Mouse (Mus musculus): ENCODE results near the gene Cx3cl1.

The Cx3cl1 gene

DNA sequence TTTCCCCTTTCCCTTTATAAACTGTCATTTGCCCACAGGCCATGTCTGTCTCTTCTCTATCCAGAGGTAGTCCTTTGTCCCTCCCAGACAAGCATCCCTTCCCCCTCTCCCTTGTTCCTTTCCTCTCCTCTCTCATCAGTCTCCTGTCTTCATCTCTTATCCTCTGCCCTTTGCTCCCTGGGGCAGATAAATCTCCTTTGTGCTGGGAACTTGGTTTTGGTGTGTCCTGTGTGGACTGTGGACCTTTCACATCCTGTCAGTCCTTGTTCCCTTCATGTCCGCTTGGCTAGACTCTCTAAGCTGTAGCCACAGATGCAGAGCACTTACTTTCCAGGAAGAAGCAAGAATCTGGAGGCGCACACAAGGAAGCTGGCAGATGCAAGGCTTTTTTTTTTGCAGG lies 17.3 kb upstream of the Cx3cl1 start:
- POLR2A ChIA-PET = interaction anchor here in 1 of 4 experiments (0.6 kb wide), 1 partner anchor 117 kb away, joined by 4 read pairs; no protein-coding TSS in a partner anchor
- CTCF ChIA-PET = no interaction called here

DNA sequence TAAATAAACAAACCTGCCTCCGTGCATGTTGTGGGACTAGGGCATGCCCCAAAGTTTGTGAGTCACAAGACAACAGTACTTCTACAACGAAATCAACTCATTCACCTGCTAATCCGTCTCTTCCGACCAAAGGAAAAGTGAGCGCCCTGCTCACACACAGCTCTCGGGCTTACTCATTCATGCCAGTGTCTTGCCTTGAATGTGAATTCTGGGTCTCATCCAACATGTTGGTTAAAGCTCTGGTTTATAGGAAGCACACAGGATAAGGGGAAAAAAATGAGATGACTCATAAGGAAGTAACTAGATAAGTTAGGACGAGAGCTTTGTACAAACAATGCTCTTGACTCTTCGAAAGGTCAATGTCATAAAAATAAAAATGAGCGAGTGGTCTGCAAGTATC lies 4.8 kb upstream of the Cx3cl1 start:
- POLR2A ChIA-PET = interaction anchor here in 1 of 4 experiments (0.6 kb wide), 2 partner anchors 66 to 367 kb away, joined by 3 read pairs; no protein-coding TSS in a partner anchor
- CTCF ChIA-PET = interaction anchor here in 1 of 4 experiments (0.6 kb wide), 1 partner anchor 499 kb away, joined by 3 read pairs; no protein-coding TSS in a partner anchor

DNA sequence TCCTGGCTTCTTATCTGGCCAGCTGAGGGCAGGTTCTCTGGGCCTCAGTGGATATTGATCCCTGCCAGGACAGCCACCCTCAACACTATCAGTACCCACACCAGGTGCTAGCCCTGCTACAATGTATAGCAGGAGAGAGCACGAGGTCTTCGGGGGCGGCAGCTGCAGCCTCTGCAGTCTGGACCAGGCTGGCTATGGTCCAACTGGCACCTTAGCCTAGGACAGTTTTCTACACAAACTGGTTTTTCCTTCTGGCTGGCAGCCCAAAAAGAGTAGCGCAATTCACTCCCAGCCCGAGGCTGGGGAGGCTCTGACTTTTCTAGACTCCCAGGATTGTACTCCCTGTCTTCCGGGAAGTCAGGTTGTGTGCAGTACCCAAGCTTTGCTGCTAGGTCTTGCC lies 864 bp upstream of the Cx3cl1 start:
- ChIA-PET POLR2A (interaction anchor here in 3 of 4 experiments (0.8 to 3.5 kb wide), 12 partner anchors 11 to 282 kb away, joined by 3 to 26 read pairs (median 4); partner anchors contain the start of genes Ccl17 (in 1 of the 3), Fam192a (in 1 of the 3) and Rspry1 (in 1 of the 3)), CTCF (interaction anchor here in 3 of 4 experiments (0.7 to 2.5 kb wide), 6 partner anchors 11 to 115 kb away, joined by 3 to 10 read pairs (median 4); no protein-coding TSS in a partner anchor)

DNA sequence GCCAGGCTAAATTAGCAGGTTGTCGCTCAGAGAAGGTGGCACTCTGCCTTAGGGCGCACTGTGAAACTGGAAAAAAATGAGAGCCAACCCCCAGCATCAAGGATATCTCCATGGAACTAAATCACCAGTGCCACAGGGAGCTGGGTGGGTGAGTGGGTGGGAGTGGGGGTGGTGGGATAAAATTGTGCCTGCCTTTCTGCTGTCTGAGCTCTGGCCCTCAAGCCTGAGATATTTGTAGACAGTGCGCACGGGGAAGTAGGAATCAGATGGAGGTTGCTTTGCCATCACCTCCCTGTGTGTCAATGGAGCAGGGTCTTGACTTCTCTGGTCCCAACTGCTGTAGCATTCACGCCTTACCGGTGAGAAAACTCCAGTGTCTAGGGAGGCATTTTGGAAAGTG lies 1.2 kb downstream of the Cx3cl1 start:
- POLR2A ChIA-PET = interaction anchor here (0.6 to 3.9 kb wide), 21 partner anchors 8 to 442 kb away, joined by 3 to 30 read pairs (median 5); partner anchors contain the start of genes Fam192a (in 1 of the 4) and Rspry1 (in 1 of the 4)
- CTCF ChIA-PET = interaction anchor here in 3 of 4 experiments (0.7 to 2.5 kb wide), 6 partner anchors 12 to 283 kb away, joined by 3 to 11 read pairs (median 5); no protein-coding TSS in a partner anchor

DNA sequence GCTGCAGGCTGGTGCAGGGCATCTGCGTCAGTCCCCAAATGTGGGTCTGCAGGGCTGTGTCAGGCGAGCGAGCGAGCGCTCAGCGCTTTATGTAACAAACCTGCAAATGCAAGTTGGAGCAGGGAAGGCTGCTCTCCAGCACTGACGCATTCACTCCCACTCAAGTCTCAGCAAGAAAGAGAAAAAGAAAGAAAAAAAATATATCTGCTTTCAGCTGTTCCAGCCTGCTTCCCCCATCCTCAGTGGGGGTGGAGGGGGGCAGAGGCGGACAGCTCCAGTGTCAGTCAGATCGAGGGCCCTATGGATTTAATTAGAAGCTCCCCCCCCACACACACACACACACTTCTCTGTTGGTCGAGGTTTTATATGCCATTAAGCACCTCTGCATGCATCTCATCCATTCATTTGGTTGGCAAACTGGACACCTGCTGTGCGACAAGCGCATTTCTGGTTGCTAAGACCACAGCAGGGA lies 1.9 kb downstream of the Cx3cl1 start:
- ChIA-PET POLR2A (interaction anchor here (0.6 to 3.9 kb wide), 10 partner anchors 7 to 443 kb away, joined by 3 to 30 read pairs (median 6); no protein-coding TSS in a partner anchor), CTCF (interaction anchor here (0.6 to 1.6 kb wide), 6 partner anchors 12 to 823 kb away, joined by 3 to 11 read pairs (median 4); no protein-coding TSS in a partner anchor)

DNA sequence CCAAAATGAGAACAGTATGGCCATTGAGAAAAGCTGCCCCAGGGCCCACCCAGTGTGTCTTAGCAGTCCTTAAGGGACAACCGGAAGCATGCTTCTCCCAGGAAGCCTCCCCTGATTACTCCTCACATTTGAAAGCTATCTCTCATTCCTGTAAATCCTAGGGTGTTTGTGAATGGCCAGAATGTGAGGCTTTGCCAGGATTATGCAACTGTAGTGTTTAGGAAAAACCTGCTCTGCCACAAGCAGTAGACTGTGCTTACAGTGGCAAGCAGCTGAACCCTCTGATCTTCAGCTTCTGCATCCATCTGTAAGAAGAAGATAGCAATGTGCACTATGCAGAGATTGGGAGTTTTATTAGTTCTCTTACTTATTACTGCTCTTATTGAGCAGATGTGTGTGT lies 2.8 kb downstream of the Cx3cl1 start:
- POLR2A ChIA-PET = interaction anchor here in 1 of 4 experiments (0.9 to 3.9 kb wide), 3 partner anchors 9 to 72 kb away, joined by 3 to 30 read pairs (median 5); no protein-coding TSS in a partner anchor
- CTCF ChIA-PET = no interaction called here

DNA sequence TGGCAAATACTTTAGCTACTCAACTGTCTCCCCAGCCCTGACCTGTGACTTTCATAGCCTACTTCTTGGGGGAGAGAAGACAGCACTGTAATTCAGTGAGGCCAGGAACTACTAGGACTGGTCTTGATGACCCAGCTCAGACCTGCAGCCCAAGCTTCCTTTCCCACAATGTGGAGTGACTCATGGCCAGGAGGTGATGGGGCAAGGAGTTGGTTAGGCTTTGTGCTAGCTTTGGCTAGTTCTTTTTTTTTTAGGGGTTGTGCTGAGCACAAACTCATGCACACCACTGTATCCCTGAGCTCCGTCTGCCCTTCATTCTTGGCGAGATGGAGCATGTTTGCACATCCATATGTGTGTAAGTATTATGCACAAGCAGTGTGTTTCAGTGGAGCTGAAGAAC lies 4.5 kb downstream of the Cx3cl1 start:
- ChIA-PET POLR2A (interaction anchor here in 2 of 4 experiments (0.6 to 0.7 kb wide), 2 partner anchors 367 to 415 kb away, joined by 3 to 4 read pairs; no protein-coding TSS in a partner anchor), CTCF (interaction anchor here in 3 of 4 experiments (0.6 to 1.6 kb wide), 5 partner anchors 32 to 251 kb away, joined by 3 to 10 read pairs (median 3); no protein-coding TSS in a partner anchor)

DNA sequence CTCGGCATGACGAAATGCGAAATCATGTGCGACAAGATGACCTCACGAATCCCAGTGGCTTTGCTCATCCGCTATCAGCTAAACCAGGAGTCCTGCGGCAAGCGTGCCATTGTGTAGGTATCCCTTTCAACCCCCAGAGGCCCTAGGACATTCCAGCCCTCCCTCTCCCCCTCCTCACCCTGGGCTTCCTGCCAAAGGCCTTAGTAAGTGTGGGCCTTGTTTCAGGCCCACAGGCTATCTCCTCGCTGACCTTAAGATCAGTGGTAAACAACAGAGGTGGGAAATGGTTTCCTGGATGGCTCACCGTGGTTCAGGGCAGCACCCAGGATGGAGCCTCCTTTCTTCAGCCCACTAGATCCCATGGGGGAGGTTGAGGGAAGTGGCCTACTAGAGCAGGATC lies 6.2 kb downstream of the Cx3cl1 start:
- POLR2A ChIA-PET = interaction anchor here in 1 of 4 experiments (0.7 kb wide), 1 partner anchor 80 kb away, joined by 3 read pairs; no protein-coding TSS in a partner anchor
- CTCF ChIA-PET = no interaction called here

DNA sequence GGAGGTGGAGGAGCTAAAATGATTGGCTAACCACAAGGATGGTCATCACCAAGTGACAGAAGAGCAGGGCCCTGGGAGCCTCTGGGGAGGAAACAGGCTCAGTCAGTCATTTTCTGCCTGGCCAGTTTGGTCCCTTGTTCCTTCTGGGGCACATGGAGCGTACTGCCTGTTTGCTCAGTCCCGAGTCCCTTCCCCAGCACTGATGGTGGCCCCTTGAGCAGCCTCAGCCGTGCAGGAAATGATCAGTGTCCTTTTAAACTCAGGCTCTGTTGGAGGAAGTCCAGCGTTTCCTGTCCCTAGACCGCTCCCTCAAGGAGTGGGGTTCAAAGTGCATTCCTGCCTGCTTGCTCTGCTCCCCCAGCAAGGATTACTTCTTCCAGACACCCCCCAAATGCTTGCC lies 6.7 kb downstream of the Cx3cl1 start:
- POLR2A ChIA-PET = interaction anchor here in 1 of 4 experiments (0.7 kb wide), 1 partner anchor 80 kb away, joined by 3 read pairs; no protein-coding TSS in a partner anchor
- CTCF ChIA-PET = no interaction called here

DNA sequence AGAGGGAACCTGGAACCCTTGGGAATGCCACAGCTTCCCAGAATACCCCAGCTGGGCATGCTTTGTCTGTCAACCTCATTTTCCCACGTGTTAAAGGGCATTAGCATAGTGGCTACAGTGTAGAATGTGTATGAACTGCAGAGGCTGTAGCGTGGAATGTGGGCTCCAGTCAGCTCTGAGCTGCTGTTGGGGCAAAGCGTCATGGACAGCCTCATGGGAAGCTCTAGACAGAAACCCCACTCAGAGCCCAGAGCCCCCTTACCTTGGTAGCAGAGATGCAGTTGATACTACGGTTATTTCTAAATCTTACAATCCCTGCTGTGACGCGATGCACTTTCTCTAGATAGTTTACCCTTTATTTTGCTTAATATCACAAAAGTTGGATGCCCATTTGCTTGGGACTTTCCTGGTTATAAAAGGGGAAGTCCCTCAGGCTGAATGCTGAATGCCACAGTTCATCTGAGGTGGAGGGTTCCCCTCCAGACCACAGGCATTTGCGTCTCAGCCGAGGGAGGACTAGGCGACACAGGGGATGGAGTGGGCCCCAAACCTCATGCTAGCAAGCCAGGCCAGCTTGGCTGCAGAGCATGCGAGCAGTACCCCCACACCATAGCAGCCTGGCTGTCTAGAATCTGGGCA lies 7.2 kb downstream of the Cx3cl1 start:
- ChIA-PET CTCF (no interaction called here), POLR2A (no interaction called here)

DNA sequence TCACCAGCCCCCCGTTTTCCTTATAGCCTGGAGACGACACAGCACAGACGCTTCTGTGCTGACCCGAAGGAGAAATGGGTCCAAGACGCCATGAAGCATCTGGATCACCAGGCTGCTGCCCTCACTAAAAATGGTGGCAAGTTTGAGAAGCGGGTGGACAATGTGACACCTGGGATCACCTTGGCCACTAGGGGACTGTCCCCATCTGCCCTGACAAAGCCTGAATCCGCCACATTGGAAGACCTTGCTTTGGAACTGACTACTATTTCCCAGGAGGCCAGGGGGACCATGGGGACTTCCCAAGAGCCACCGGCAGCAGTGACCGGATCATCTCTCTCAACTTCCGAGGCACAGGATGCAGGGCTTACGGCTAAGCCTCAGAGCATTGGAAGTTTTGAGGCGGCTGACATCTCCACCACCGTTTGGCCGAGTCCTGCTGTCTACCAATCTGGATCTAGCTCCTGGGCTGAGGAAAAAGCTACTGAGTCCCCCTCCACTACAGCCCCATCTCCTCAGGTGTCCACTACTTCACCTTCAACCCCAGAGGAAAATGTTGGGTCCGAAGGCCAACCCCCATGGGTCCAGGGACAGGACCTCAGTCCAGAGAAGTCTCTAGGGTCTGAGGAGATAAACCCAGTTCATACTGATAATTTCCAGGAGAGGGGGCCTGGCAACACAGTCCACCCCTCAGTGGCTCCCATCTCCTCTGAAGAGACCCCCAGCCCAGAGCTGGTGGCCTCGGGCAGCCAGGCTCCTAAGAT lies 7.9 kb downstream of the Cx3cl1 start:
- ChIA-PET CTCF (no interaction called here), POLR2A (interaction anchor here in 2 of 4 experiments (1.0 to 3.5 kb wide), 3 partner anchors 7 to 96 kb away, joined by 3 to 26 read pairs (median 17); partner anchors contain the start of genes Cx3cl1 (in 2 of the 2) and Dok4 (in 1 of the 2))

DNA sequence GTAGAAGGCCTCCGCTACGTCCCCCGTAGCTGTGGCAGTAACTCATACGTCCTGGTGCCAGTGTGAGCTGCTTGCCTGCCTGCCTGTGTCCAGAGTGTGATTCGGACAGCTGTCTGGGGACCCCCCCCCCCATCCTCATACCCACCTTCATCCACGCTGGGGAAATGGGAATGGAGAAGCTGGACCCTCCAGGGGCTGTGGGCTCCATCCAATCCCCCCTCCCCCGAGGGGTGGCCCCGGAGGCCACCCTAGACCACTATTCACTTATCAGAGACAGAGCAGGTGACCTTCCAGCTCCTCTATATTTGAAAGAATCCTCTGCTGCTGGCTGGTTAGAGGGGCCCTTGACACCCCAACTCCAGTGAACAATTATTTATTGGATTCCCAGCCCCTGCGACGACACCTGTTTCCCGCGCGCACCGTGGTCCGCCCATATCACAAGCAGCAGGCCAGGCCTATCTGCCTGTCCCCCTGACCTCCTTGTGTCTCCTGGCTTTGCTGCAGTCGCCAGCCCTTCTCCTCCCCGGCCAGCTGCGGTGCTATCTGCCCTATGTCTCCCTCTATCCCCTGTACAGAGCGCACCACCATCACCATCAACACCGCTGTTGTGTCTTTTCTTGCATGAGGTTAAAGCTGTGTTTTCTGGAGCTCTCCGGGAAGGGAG lies 8.8 kb downstream of the Cx3cl1 start:
- POLR2A ChIA-PET = interaction anchor here in 3 of 4 experiments (0.7 to 3.5 kb wide), 7 partner anchors 8 to 375 kb away, joined by 3 to 26 read pairs (median 10); partner anchors contain the start of genes Cx3cl1 (in 3 of the 3) and Dok4 (in 1 of the 3)
- CTCF ChIA-PET = interaction anchor here in 2 of 4 experiments (0.5 to 1.8 kb wide), 4 partner anchors 9 to 45 kb away, joined by 3 to 10 read pairs (median 4); partner anchors contain the start of gene Cx3cl1 (in 1 of the 2)

DNA sequence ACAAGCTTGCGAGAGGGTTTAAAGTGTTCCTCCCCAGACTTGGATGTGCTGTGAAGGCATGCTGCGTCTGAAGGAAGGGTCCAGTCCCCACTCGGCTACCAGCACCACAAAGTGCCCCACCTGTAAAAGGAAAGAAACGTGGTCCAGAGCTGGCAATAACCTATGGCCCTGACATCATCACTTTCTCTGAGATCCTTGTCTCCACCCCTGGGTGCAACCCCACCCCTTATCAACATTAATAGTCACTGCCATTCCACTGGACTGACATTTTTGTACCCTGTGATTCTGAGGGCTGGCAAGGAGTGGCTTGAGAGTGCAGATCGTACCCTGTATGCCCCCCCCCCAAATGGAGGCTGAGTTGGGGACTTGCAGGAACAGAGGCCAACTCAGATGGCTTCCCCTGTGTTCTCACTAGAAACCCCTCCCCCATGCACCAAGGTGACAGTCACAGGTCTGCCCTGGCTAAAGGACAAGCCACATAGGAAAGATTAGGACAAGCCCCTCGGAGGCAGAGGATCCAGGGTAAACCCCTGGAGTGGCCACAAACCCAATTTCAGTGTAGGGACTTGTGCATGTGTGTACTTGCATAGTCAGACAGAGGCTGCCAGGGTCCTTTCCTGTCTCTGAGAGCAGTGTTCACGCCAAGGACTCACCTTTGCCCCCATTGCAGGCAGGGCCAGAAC lies 9.5 kb downstream of the Cx3cl1 start:
- ChIA-PET POLR2A (interaction anchor here in 3 of 4 experiments (0.6 to 3.5 kb wide), 12 partner anchors 9 to 374 kb away, joined by 3 to 26 read pairs (median 4); partner anchors contain the start of genes Cx3cl1 (in 3 of the 3), Ciapin1 (in 1 of the 3), Coq9 (in 1 of the 3) and Dok4 (in 1 of the 3)), CTCF (interaction anchor here in 3 of 4 experiments (0.5 to 1.8 kb wide), 5 partner anchors 10 to 115 kb away, joined by 3 to 10 read pairs (median 4); partner anchors contain the start of genes Arl2bp (in 1 of the 3) and Cx3cl1 (in 1 of the 3))

DNA sequence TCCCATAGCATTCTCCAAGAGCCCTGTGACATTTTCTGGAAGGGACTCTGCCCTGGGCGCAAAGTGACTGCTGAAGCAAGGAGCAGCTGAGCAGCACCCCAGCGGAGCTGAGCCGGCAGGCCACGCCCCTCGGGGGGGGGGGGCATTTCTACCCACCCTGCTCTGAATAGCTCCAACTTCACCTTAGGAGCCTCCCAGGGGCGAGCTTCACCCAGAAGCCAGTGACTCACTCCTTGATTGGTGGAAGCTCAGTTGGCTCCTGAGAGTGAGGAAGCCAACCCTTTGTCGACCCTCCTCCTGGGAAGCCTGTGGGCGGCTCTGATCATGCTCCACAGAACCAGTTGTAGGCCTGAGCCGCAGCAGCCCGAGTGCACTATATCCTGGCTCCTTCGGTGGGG lies 10.0 kb downstream of the Cx3cl1 start:
- ChIA-PET CTCF (interaction anchor here in 3 of 4 experiments (0.5 to 1.8 kb wide), 5 partner anchors 10 to 286 kb away, joined by 3 to 10 read pairs (median 3); partner anchors contain the start of genes Arl2bp (in 1 of the 3) and Cx3cl1 (in 1 of the 3)), POLR2A (interaction anchor here in 3 of 4 experiments (0.6 to 3.5 kb wide), 8 partner anchors 9 to 180 kb away, joined by 3 to 26 read pairs (median 5); partner anchors contain the start of genes Cx3cl1 (in 3 of the 3), Ciapin1 (in 1 of the 3), Coq9 (in 1 of the 3) and Fam192a (in 1 of the 3))

DNA sequence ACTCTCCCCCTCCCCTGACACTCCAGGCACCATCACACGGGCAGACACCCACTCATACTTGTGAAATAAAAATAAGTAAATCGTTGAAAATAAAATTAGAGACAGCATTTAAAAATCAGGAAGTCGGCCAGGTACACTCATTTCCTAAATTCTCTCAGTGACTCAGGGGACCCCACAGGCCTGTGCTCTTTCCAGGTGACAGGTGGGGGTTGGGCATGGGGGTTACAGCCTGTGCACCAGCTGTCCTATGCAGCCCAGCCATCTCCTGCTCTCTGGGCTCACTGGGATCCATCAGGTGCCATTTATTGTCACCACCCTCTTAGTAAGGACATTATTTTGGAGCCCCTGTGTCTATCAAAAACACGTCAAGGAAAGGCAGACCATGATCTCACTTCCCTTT lies 12.1 kb downstream of the Cx3cl1 start:
- CTCF ChIA-PET = interaction anchor here in 2 of 4 experiments (0.6 to 1.2 kb wide), 2 partner anchors 17 to 84 kb away, joined by 3 to 4 read pairs; no protein-coding TSS in a partner anchor
- POLR2A ChIA-PET = interaction anchor here in 2 of 4 experiments (1.1 to 4.1 kb wide), 2 partner anchors 11 to 12 kb away, joined by 3 to 30 read pairs; partner anchors contain the start of gene Cx3cl1 (in 2 of the 2)

DNA sequence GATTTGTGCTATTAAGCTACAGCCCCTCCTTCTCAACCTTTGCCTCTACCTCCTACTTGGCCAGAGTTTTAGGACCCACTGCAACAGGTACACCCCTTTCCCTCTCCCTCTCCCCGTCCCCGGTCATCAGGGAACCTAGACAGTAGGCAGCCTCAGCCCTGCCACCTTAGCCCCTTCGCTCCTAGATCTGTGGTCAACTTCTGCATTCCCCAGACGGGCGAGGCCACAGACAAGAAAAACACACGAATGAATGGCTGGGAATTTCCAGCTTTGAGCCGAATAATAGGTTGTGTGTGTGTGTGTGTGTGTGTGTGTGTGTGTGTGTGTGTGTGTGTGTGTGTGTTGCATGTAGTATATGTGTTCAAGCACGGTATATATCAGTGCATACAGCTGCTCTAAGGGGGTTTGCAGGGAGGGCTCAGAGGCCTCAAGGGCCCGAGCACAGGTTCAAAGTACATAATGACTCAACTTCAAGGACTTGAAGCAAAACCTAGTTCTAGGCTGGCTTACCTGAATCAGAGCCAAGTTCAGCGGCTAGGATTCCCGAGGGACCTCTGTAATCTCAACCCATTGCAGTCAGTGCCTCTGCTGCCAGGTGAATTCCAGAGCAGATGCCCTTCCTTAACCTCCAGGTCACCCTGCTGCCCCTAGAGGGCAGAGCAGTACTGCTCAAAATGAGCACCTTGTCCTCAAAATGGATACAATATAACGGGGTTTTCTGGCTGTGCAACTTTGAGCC lies 13.6 kb downstream of the Cx3cl1 start:
- ChIA-PET CTCF (interaction anchor here (0.6 to 1.8 kb wide), 9 partner anchors 12 to 128 kb away, joined by 3 to 8 read pairs (median 4); partner anchors contain the start of gene Cx3cl1 (in 1 of the 4)), POLR2A (interaction anchor here in 2 of 4 experiments (1.1 to 4.1 kb wide), 2 partner anchors 12 to 14 kb away, joined by 3 to 30 read pairs; partner anchors contain the start of gene Cx3cl1 (in 2 of the 2))

Measured in embryonic stem cell, embryonic (primary cell).